Mouse (Mus musculus) lung, adult 2 months (tissue): ENCODE data around the gene Rnf215. TPM values are rescaled to one million over a fixed set of nuclear protein-coding genes. Genes with fewer than 3 reads are reported as not detected.
"Not testable (repeated sequence)": the region's sequence is repeated elsewhere in the genome, so short reads cannot be mapped to it uniquely, and the experiment has no call there.

ENCODE experiments used
- DNase-seq: peaks from one replicate; pipeline ENCODE4 v3.0.0; 2022
- H3K4me1 ChIP-seq: fragments of 200-500 bp; 2 replicates; pipeline ENCODE4 v1.6.1; 2011; ENCODE audit warnings: low read length; ENCODE audit not compliant: control insufficient read depth, insufficient read depth
- H3K4me3 ChIP-seq: fragments of 200-500 bp; replicated peaks from 2 replicates; pipeline ENCODE3; 2011; ENCODE audit warnings: low read depth, mild to moderate bottlenecking, control low read depth, low read length; ENCODE audit errors: extremely low read depth
- CTCF ChIP-seq: fragments of 200-500 bp; IDR thresholded peaks from 2 replicates; pipeline ENCODE4 v1.5.1; 2011; ENCODE audit warnings: mild to moderate bottlenecking, low read length, control low read depth; ENCODE audit not compliant: insufficient read depth
- POLR2A ChIP-seq: fragments of 200-500 bp; IDR thresholded peaks from 2 replicates; pipeline ENCODE4 v1.6.1; 2011; ENCODE audit warnings: low read depth, mild to moderate bottlenecking, control low read depth, low read length, borderline replicate concordance; ENCODE audit errors: extremely low read depth
- WGBS: fragments of 180-500 bp; shearing (Covaris S2); methylation state at CpG from one replicate; pipeline ENCODE4 v1.1.7; 2018; 5-methylcytosine and 5-hydroxymethylcytosine counted together
- polyA plus RNA-seq: library from polyadenylated mRNA; depleted of rRNA; stranded (reverse); fragments of >200 nt; gene quantifications from 2 replicates; pipeline ENCODE4 v1.2.3, GENCODE M21; 2012

The Rnf215 gene
- polyA plus RNA-seq, 1 experiment: 60.6 TPM

DNA sequence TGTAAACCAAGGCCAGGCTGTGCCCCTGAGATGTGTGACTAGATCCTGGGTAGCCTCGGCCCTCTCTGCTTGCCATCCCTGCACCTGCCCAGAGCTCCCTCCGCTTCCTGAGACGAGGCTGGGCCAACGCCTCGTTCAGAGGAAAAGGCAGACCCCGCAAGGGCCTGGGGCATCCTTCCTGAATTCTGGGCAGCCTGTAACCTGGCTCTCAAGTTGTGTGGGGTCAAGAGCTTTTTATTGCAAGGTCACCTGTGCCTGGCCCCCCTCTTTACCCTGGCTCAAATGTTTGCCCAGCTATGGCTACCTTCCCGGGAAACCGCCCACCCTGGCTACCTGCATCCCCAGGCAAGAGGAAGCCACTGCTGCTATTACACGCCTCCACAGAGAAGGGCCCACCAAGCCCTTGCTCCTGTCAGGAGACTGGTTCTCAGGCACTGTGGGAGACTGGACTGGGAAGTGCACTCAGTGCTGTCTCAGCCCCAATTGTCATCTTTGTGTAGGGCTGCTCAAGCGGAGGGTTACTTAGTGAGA, 37.8 kb upstream of the Rnf215 start:
- H3K4me1 ChIP-seq: peaks cover 5% of the 10 kb centered on the region
- DNase-seq: no peak
- 24% methylated on average over 10 of the region's 10 CpGs for WGBS
- peak overlapping the region; percentile 62 for H3K4me3 ChIP-seq
- TF ChIP-seq POLR2A (no peak), CTCF (no peak)

DNA sequence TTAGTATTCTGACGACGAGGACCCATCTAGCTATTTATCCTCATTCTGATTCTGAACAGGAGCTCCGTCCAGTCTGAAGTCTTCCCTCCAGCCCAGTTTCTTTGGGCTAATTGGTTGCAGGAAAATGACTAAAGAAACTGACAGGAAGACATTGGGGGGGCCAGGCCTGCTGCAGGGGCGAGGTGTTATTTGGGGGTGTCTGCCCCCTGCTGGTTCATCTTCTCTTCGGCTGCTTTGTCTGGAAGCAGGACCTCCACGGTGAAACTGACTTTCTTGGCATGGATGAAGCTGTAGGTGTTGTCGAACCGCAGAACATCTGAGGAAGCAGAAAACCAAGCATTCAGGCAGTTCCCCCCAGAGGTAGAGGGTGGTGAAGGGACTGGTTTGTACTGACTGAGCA, 36.9 kb upstream of the Rnf215 start:
- no peak for TF ChIP-seq POLR2A
- TF ChIP-seq CTCF: no peak
- WGBS: 56% methylated on average over 8 of the region's 8 CpGs
- no peak for DNase-seq
- Histone ChIP-seq H3K4me3 (no peak overlapping the region), H3K4me1 (peaks cover 5% of the 10 kb centered on the region)

DNA sequence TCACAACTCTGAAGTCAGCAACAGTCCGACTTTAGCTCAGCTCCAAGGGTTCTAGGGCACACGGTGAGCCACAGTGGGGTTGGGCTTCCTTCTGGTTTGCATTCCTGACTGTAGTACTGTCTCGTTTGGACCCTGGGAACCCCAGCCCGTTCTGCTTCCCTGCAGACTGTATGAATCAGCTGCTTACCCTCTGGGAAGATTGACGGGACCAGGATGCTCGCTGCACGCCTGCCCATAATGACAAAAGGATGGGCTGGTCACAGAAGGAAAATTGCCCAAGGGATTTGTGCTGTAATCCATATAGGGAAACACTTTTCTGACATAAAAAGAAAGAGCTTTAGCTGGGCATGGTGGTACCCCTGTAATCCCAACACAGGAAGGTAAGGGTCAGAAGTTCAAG, 36.2 kb upstream of the Rnf215 start:
- no peak for DNase-seq
- 60% methylated on average over 7 of the region's 7 CpGs for WGBS
- Histone ChIP-seq H3K4me1 (peaks cover 5% of the 10 kb centered on the region), H3K4me3 (no peak overlapping the region)
- TF ChIP-seq POLR2A (no peak), CTCF (no peak)

DNA sequence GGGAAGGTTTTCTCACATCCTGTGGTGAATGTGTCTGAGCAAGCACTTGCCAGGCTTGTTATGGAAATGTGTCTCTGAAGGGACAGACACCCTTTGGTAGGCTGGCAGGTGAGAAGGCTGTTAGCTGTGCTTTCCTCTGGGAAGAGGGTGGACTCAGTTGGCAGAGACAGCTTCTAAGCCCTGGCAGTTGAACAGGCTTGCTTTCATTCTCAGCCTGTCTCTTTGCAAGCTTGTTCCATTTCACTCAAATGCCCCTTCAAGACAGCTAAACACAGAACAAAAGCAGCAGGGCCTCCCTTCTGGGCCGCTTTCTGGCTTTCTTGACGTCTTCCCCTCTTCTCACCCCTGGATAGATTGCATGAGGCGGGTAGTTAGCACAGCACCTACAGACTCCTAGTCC, 35.6 kb upstream of the Rnf215 start:
- no peak for DNase-seq
- WGBS: 82% methylated on average over 3 of the region's 3 CpGs
- H3K4me3 ChIP-seq: no peak overlapping the region
- peaks cover 5% of the 10 kb centered on the region for H3K4me1 ChIP-seq
- TF ChIP-seq CTCF (no peak), POLR2A (no peak)

DNA sequence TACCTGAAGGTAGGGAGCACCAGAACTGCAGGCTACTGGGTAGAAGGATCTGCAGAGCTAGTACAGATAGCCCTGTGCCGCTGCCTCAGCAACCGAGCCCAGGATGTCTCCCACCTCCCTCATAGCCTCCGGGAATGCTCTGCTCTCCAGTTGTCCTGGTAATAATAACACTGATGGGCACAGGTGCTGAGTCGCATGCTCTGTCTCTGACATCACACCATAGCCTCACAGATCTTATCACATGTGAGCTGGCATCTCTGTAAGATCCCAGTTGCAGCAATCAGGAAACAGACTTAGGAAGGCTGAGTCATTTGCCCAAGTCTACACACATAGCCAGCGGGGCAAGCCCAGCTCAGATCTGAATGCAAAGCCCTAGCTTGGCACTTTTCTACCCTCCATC, 33.2 kb upstream of the Rnf215 start:
- no peak for TF ChIP-seq POLR2A
- no peak for TF ChIP-seq CTCF
- DNase-seq: no peak
- no peak overlapping the region for H3K4me3 ChIP-seq
- WGBS: 74% methylated on average over 5 of the region's 5 CpGs
- peaks cover 5% of the 10 kb centered on the region for H3K4me1 ChIP-seq

DNA sequence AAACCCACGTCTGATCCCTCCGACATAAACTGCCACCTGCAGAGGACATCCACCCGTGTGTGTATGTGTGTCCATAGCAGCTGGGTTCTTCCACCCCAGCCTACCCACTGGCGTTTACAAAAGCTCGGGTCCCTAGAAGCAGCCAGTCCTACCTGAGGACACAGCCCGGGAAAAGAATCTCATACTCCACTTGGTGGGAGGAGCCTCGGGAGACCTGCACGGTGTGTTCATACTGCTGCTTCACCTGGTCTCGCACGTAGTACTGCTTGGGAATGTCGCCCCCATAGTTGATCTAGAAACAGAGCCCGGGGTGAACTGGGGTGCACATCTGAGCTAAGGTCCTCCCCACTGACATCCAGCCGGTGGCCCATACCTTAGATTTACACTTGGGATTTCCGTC, 31.5 kb upstream of the Rnf215 start:
- DNase-seq: no peak
- TF ChIP-seq CTCF: no peak
- no peak for TF ChIP-seq POLR2A
- WGBS: 73% methylated on average over 14 of the region's 14 CpGs
- no peak overlapping the region for H3K4me3 ChIP-seq
- no peaks in the 10 kb centered on the region for H3K4me1 ChIP-seq

DNA sequence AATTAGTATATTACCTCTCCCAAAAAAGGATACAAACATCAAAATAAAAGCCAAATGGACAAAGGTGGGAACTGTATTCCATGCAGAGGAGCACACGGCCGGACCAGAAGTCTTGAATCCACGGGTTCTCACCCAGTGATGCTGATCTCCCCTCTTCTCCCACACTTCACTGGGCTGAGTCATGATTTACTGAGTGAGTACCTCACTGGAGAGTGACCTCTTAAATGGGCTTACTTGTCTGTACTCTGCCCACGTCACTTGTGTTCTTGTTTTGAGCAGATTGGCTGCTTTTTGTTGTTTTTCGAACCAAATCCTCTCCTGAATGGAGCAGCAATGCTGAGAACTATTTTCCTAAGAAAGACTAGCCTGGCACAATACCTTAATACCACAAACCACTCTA, 30.0 kb upstream of the Rnf215 start:
- Histone ChIP-seq H3K4me1 (no peaks in the 10 kb centered on the region), H3K4me3 (no peak overlapping the region)
- no peak for DNase-seq
- no peak for TF ChIP-seq POLR2A
- TF ChIP-seq CTCF: no peak
- 86% methylated on average over 5 of the region's 5 CpGs for WGBS

DNA sequence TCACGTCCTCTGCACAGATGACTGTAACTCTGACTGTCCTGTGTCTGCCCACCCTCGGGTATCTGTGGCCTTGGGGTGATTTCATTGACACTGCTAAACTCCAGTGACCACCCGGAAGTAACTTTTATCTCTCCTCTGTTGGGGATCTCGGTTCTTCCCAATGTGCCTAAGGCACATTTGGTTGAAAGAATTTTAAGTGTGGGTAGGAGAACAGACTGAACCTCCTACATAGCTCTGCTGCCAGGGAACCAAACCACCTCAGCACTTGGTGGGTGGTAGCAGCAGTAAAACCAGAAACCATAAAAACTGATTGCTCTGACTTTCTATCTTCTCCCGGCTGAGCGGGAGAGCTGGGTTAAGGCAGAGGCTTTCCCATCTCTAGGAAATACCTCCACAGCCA, 29.6 kb upstream of the Rnf215 start:
- 80% methylated on average over 6 of the region's 6 CpGs for WGBS
- H3K4me3 ChIP-seq: no peak overlapping the region
- no peak for TF ChIP-seq CTCF
- no peak for TF ChIP-seq POLR2A
- H3K4me1 ChIP-seq: no peaks in the 10 kb centered on the region
- no peak for DNase-seq

DNA sequence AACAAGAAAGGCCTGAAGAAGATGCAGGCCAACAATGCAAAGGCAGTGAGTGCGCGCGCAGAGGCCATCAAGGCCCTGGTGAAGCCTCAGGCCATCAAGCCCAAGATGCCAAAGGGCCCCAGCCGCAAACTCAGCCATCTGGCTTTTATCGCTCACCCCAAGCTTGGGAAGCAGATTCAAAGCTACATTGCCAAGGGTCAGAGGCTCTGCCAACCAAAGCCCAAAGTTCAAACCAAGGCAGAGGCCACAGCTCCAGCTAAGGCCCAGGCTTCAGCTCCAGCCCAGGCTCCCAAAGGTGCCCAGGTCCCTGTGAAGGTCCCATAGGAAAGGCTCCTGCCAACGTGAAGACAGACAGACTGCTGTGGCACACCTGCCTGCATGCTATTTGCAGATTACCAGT, 27.1 kb upstream of the Rnf215 start:
- WGBS: 93% methylated on average over 6 of the region's 6 CpGs
- not testable (repeated sequence) for H3K4me1 ChIP-seq, H3K4me3 ChIP-seq, DNase-seq

DNA sequence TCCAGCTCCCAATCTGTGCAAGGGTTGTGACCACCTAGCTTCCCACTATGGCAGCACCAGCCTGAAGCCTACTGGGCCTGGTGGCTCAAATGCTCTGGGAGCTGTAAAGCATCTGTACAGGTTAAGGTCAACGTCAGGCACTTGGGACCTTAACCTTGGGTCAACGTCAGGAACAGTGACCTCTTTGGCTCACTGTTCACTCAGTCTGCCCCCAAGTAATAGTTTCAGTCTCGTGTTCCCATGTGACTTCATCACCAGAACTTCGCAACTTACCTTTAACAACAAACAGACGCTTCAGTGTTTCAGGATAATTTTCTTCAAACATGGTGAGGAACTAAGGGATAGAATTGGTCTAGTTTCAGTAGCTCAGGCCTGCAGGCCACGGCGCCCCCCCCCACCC, 26.3 kb upstream of the Rnf215 start:
- WGBS: 80% methylated on average over 7 of the region's 7 CpGs
- H3K4me1 ChIP-seq: no peaks in the 10 kb centered on the region
- H3K4me3 ChIP-seq: no peak overlapping the region
- DNase-seq: no peak
- TF ChIP-seq POLR2A (no peak), CTCF (no peak)

DNA sequence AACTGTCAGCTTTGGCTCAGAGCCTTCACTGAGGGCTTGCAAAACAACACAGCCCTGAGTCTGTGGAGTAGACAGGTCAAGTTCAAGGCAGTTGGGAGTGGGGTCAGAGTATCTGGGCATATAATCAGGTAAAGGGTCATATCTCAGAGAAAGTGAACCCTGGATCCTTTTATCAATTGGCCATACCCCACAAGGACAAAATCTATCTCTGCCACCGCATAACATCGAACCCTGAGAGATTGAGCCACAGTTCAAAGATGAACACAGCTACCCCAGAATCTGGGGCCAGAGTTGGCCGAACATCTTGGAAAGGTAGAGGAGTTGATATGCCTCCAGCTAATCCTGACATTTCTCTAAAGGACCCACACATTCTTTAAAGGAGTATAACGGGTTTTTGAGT, 23.0 kb upstream of the Rnf215 start:
- no peaks in the 10 kb centered on the region for H3K4me1 ChIP-seq
- TF ChIP-seq POLR2A (no peak), CTCF (no peak)
- H3K4me3 ChIP-seq: no peak overlapping the region
- 95% methylated on average over 4 of the region's 4 CpGs for WGBS
- no peak for DNase-seq
